Mouse (Mus musculus) ES-E14 (cell line): ENCODE measurements around the gene Ubtfl1. TPM values are rescaled to one million over a fixed set of nuclear protein-coding genes. Genes with fewer than 3 reads are reported as not detected.
A peak's percentile ranks its signal among the peaks of the same experiment; 100 is the strongest.
"Not testable (repeated sequence)": the region's sequence is repeated elsewhere in the genome, so short reads cannot be mapped to it uniquely, and the experiment has no call there.

Experiments
- DNase-seq: peaks from one replicate; pipeline ENCODE4 v3.0.0-alpha.2; 2013; ENCODE audit warnings: low read depth, low spot score
- H3K27ac ChIP-seq: 2 replicates; pipeline ENCODE4 v1.5.1; 2012; ENCODE audit warnings: low read depth, mild to moderate bottlenecking, low read length, moderate library complexity, mixed read lengths; ENCODE audit not compliant: poor library complexity, insufficient read depth, severe bottlenecking
- H3K36me3 ChIP-seq: 2 replicates; pipeline ENCODE4 v1.6.1; 2012; ENCODE audit warnings: mild to moderate bottlenecking, low read length, moderate library complexity, mixed read lengths; ENCODE audit not compliant: control insufficient read depth, poor library complexity, insufficient read depth, severe bottlenecking
- H3K4me1 ChIP-seq, 2 experiments: fragments of 150-350 bp in 1 of 2; sonication (generic) in 1 of 2; 2 replicates each; pipeline ENCODE4 v1.6.1; 2012; ENCODE audit warnings: low read length in 2 of 2, mild to moderate bottlenecking in 1 of 2, mixed read lengths in 1 of 2; ENCODE audit not compliant: control insufficient read depth in 2 of 2, insufficient read depth in 2 of 2, poor library complexity in 1 of 2
- H3K4me3 ChIP-seq, 2 experiments: fragments of 150-350 bp in 1 of 2; sonication (generic) in 1 of 2; 2 replicates each; pipeline ENCODE4 v1.5.1; 2012; ENCODE audit warnings: low read length in 2 of 2, low read depth in 1 of 2, mild to moderate bottlenecking in 1 of 2, mixed read lengths in 1 of 2; ENCODE audit not compliant: insufficient read depth in 1 of 2, poor library complexity in 1 of 2, severe bottlenecking in 1 of 2
- H3K9ac ChIP-seq: 2 replicates; pipeline ENCODE4 v1.6.1; 2012; ENCODE audit warnings: low read depth, mild to moderate bottlenecking, low read length, mixed read lengths; ENCODE audit not compliant: poor library complexity, insufficient read depth, severe bottlenecking
- H3K9me3 ChIP-seq: fragments of 150-350 bp; sonication (generic); 2 replicates; pipeline ENCODE4 v1.6.1; 2012; ENCODE audit warnings: low read depth, mild to moderate bottlenecking, low read length; ENCODE audit not compliant: control insufficient read depth, insufficient read depth
- CHD2 ChIP-seq: IDR thresholded peaks from 2 replicates; pipeline ENCODE4 v1.6.1; 2014; ENCODE audit warnings: mild to moderate bottlenecking, low read depth, low read length, inconsistent platforms
- HCFC1 ChIP-seq: IDR thresholded peaks from 2 replicates; pipeline ENCODE4 v1.6.1; 2012; ENCODE audit warnings: low read length, inconsistent platforms, borderline replicate concordance; ENCODE audit not compliant: insufficient read depth
- MAFK ChIP-seq: IDR thresholded peaks from 2 replicates; pipeline ENCODE4 v1.6.1; 2014; ENCODE audit warnings: mild to moderate bottlenecking, low read depth, low read length, inconsistent platforms; ENCODE audit not compliant: insufficient read depth
- ZC3H11A ChIP-seq: IDR thresholded peaks from 2 replicates; pipeline ENCODE4 v1.6.1; 2012; ENCODE audit warnings: low read depth, mild to moderate bottlenecking, inconsistent platforms, low read length, borderline replicate concordance
- ZNF384 ChIP-seq: IDR thresholded peaks from 2 replicates; pipeline ENCODE4 v1.6.1; 2012; ENCODE audit warnings: low read depth, low read length, inconsistent platforms
- in situ Hi-C, 2 experiments: fragments of 600-800 bp; cut with MboI; formaldehyde crosslinking; loops; one replicate each; pipeline ENCODE4 v1.15.1; 2025; ENCODE audit warnings: low sequenced_read_pairs in 2 of 2, inconsistent platforms in 1 of 2; ENCODE audit not compliant: unreplicated experiment in 2 of 2
- total RNA-seq: library from RNA; depleted of rRNA; stranded (reverse); fragments of 300-350 nt; gene quantifications from 2 replicates; pipeline ENCODE4 v1.2.3, GENCODE M21; 2012; rRNA removed

The Ubtfl1 gene
- total RNA-seq, result 1.6 and 1.7 TPM in 2 replicates

- no peaks in the 10 kb centered on the region for H3K9me3 ChIP-seq
- DNase-seq, result no peak
- no peak within 1 kb of the TSS for H3K4me3 ChIP-seq
- in situ Hi-C loops, result no loop called here
- no peak within 1 kb of the TSS for H3K9ac ChIP-seq
- TF ChIP-seq MAFK, result no peak
- no peak for TF ChIP-seq ZNF384
- H3K4me1 ChIP-seq, result no peaks in the 10 kb centered on the region
- H3K27ac ChIP-seq, result no peak within 1 kb of the TSS
- no peaks in the 10 kb centered on the region for H3K36me3 ChIP-seq
Measured at GRCm38 (mm10) chr9:18404118-18404517, at the start of gene Ubtfl1. Ubtfl1 (plus strand) TSS chr9:18404418.

- H3K4me3 ChIP-seq, in situ Hi-C loops: not testable (repeated sequence)
Measured at GRCm38 (mm10) chr9:18373026-18373425, 31.2 kb upstream of the Ubtfl1 start.

GRCm38 (mm10) chr9:18385782-18386181 lies 18.4 kb upstream of the Ubtfl1 start:
- Histone ChIP-seq H3K9me3 (no peaks in the 10 kb centered on the region), H3K9ac (no peak overlapping the region), H3K36me3 (no peaks in the 10 kb centered on the region), H3K27ac (no peak overlapping the region), H3K4me3 (no peak overlapping the region), H3K4me1 (no peaks in the 10 kb centered on the region; a peak in 1 of 4 replicates)
- TF ChIP-seq ZNF384 (no peak), ZC3H11A (no peak), MAFK (no peak), CHD2 (no peak), HCFC1 (no peak)
- in situ Hi-C loops, result no loop called here
- DNase-seq, result no peak

More at GRCm38 (mm10) chr9:18373026-18373425, 31.2 kb upstream of the Ubtfl1 start:
- not testable (repeated sequence) for DNase-seq, H3K4me1 ChIP-seq, H3K9ac ChIP-seq, H3K36me3 ChIP-seq, H3K9me3 ChIP-seq, H3K27ac ChIP-seq

- TF ChIP-seq CHD2, result no peak
- TF ChIP-seq ZNF384, result no peak
- TF ChIP-seq MAFK, result peak; percentile 45
- TF ChIP-seq HCFC1, result no peak
- no peak for TF ChIP-seq ZC3H11A
- Histone ChIP-seq H3K27ac (no peak overlapping the region), H3K4me1 (no peaks in the 10 kb centered on the region), H3K4me3 (no peak overlapping the region), H3K9me3 (no peaks in the 10 kb centered on the region), H3K9ac (no peak overlapping the region), H3K36me3 (no peaks in the 10 kb centered on the region)
- in situ Hi-C loops, result no loop called here
- no peak for DNase-seq
Measured at GRCm38 (mm10) chr9:18399629-18400028, 4.6 kb upstream of the Ubtfl1 start.

GRCm38 (mm10) chr9:18402895-18403294 lies 1.3 kb upstream of the Ubtfl1 start, which contains the start of gene Naalad2:
Naalad2 (minus strand) TSS chr9:18402995.
- in situ Hi-C loops, H3K27ac ChIP-seq: not testable (repeated sequence)

GRCm38 (mm10) chr9:18412371-18412770 lies 8.2 kb downstream of the Ubtfl1 start:
- in situ Hi-C loops, H3K9me3 ChIP-seq, H3K4me3 ChIP-seq, H3K36me3 ChIP-seq, H3K9ac ChIP-seq, H3K4me1 ChIP-seq, H3K27ac ChIP-seq, DNase-seq: not testable (repeated sequence)

More at GRCm38 (mm10) chr9:18402895-18403294, 1.3 kb upstream of the Ubtfl1 start, which contains the start of gene Naalad2:
- H3K4me3 ChIP-seq, H3K9ac ChIP-seq, DNase-seq, H3K4me1 ChIP-seq, H3K9me3 ChIP-seq, H3K36me3 ChIP-seq: not testable (repeated sequence)
